Mouse (Mus musculus): ENCODE data around the gene Kcnn1.
"Not testable (repeated sequence)": the region's sequence is repeated elsewhere in the genome, so short reads cannot be mapped to it uniquely, and the experiment has no call there.

Gene Kcnn1

GRCm38 (mm10) chr8:70839408-70840351 is 23.4 kb downstream of the Kcnn1 start, which contains the start of gene Arrdc2:
Arrdc2 (minus strand) TSS chr8:70839720.
- peak; percentile 98 for DNase-seq

- DNase-seq, result no peak
Measured at GRCm38 (mm10) chr8:70838654-70839407, 24.2 kb downstream of the Kcnn1 start.

- no peak for DNase-seq
Measured at GRCm38 (mm10) chr8:70836666-70837065, 26.4 kb downstream of the Kcnn1 start.

- no peak for DNase-seq
Measured at GRCm38 (mm10) chr8:70834071-70834470, 29.0 kb downstream of the Kcnn1 start.

GRCm38 (mm10) chr8:70833520-70833919 is 29.5 kb downstream of the Kcnn1 start:
- no peak for DNase-seq

GRCm38 (mm10) chr8:70833018-70833482 is 30.0 kb downstream of the Kcnn1 start:
- DNase-seq, result peak; percentile 48

GRCm38 (mm10) chr8:70832371-70832770 is 30.7 kb downstream of the Kcnn1 start:
- DNase-seq, result no peak

- no peak for DNase-seq
Measured at GRCm38 (mm10) chr8:70831517-70831916, 31.5 kb downstream of the Kcnn1 start.

GRCm38 (mm10) chr8:70827796-70828195 is 35.3 kb downstream of the Kcnn1 start:
- no peak for DNase-seq

- DNase-seq, result no peak
Measured at GRCm38 (mm10) chr8:70827010-70827409, 36.0 kb downstream of the Kcnn1 start.

GRCm38 (mm10) chr8:70825816-70826215 is 37.2 kb downstream of the Kcnn1 start:
- no peak for DNase-seq

GRCm38 (mm10) chr8:70823802-70824201 is 39.3 kb downstream of the Kcnn1 start:
- DNase-seq, result no peak

GRCm38 (mm10) chr8:70822594-70822993 is 40.5 kb downstream of the Kcnn1 start:
- DNase-seq, result not testable (repeated sequence)

- no peak for DNase-seq
Measured at GRCm38 (mm10) chr8:70821992-70822391, 41.1 kb downstream of the Kcnn1 start.

- DNase-seq, result peak; percentile 74
Measured at GRCm38 (mm10) chr8:70821399-70821962, 41.6 kb downstream of the Kcnn1 start.

GRCm38 (mm10) chr8:70820101-70820935 is 42.7 kb downstream of the Kcnn1 start:
- DNase-seq, result no peak

- no peak for DNase-seq
Measured at GRCm38 (mm10) chr8:70816679-70817078, 46.4 kb downstream of the Kcnn1 start.

GRCm38 (mm10) chr8:70812885-70813284 is 50.2 kb downstream of the Kcnn1 start:
- DNase-seq, result no peak

GRCm38 (mm10) chr8:70812055-70812454 is 51.0 kb downstream of the Kcnn1 start:
- no peak for DNase-seq

- DNase-seq, result peak; percentile 80
Measured at GRCm38 (mm10) chr8:70810962-70811680, 51.9 kb downstream of the Kcnn1 start.

GRCm38 (mm10) chr8:70808955-70809701 is 53.9 kb downstream of the Kcnn1 start:
- DNase-seq, result peak; percentile 80

All from thymus, postnatal 25 days (tissue).